Mouse (Mus musculus): ENCODE results near the gene Setx.

DNA sequence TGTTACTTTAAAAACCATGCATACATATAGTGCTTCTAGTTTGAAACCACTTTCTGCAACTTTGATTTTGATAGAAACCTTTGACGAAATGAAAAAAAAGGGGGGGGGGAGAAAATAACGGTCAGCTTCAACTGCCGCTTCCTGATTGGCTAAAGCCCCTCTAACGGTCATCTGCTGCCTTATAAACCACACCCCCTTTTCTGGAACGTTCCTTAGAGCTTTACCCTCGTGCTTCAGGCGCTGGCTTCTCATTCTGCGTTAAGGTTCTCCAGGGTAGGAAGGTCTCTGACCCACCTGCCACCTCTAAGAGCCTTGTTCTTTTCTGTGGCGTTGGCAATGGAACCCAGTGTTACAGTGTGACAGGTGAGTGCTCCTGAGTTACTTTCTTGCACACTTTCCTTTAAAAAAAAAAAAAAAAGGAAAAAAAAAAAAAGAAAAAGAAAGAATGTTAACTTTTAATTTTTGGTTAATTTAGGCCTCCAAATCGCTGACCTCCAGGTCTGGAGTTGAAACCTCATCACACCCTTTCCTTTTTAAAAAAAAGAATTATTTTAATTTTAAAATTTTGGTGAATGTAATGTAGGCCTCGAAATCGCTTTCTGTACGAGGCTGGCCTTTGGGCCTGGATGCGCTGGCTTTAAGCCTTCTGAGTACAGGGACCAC lies at the start of gene Setx:
- no peak for TF ChIP-seq CTCF (IDR thresholded peaks at IDR 0.05; ENCODE audit: borderline replicate concordance, control insufficient read depth, extremely low read depth, insufficient read depth, low read length, poor library complexity)
- TF ChIP-seq POLR2A (IDR thresholded peaks at IDR 0.05; ENCODE audit: control insufficient read depth, extremely low read depth, insufficient read depth, low read length, poor library complexity) = no peak
